Mouse (Mus musculus): ENCODE results near the gene Pcdh10. TPM values are rescaled to one million over a fixed set of nuclear protein-coding genes. Genes with fewer than 3 reads are reported as not detected.
A peak's percentile ranks its signal among the peaks of the same experiment; 100 is the strongest.

Pcdh10 gene
- polyA plus RNA-seq (2015; fragmentation: Nextera tagmentation; extraction: Ambion mirVana), result 0.16 and 0.20 TPM in 2 replicates

DNA sequence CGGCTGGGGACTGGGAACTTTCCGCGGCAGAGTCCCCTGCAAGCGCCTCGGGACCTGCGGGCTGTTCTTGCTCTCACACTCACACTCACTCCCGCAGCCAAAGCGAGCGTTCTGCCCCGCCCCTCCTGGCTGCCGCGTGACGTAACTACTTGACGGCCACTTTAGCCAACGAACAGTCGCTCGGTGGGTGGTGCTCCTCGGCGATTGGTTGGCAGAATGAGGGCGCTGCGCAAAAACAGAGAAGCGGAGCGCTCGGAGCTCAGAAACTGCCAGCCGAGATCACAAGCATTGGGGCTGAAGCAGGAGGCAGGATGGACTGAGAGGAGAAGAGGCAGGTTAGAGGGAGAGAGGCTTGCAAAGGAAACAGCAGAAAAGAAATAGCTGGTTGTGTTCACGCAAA, at the start of gene Pcdh10:
Gene Pcdh10 (plus strand): TSS at position 254 of the 400 bp plus-strand sequence.
- peak within 1 kb of the TSS; percentile 38 for H3K9ac ChIP-seq (ENCODE audit: low read length)
- peak within 1 kb of the TSS; percentile 96 for H3K4me2 ChIP-seq (ENCODE audit: low read depth, low read length)
- peaks cover 27% of the 10 kb centered on the region for H3K4me1 ChIP-seq (replicated peaks; ENCODE audit: control insufficient read depth, insufficient read depth, low read length)
- WGBS, result under 1% methylated on average over 26 of the region's 26 CpGs
- H3K27ac ChIP-seq (ENCODE audit: low read length), result no peak within 1 kb of the TSS
- H3K4me3 ChIP-seq (ENCODE audit: low read length), result peak within 1 kb of the TSS; percentile 61
- no peaks in the 10 kb centered on the region for H3K36me3 ChIP-seq (ENCODE audit: control insufficient read depth, insufficient read depth, low read length)
- ATAC-seq (ENCODE audit: low read depth), result peak; percentile 95
- H3K27me3 ChIP-seq (ENCODE audit: control insufficient read depth, insufficient read depth, low read depth, low read length), result peaks cover 39% of the 10 kb centered on the region
- no peaks in the 10 kb centered on the region for H3K9me3 ChIP-seq (ENCODE audit: control insufficient read depth, low read length)

GRCm38 (mm10) chr3:45355919-45356318, 22.3 kb upstream of the Pcdh10 start:
- ATAC-seq (ENCODE audit: low read depth), result no peak
- WGBS, result 84% methylated on average over 1 of the region's 1 CpGs
- no peak overlapping the region for H3K27ac ChIP-seq (ENCODE audit: low read length)
- no peak overlapping the region for H3K4me3 ChIP-seq (ENCODE audit: low read length)
- no peaks in the 10 kb centered on the region for H3K36me3 ChIP-seq (ENCODE audit: control insufficient read depth, insufficient read depth, low read length)
- no peaks in the 10 kb centered on the region for H3K9me3 ChIP-seq (ENCODE audit: control insufficient read depth, low read length)
- H3K4me2 ChIP-seq (ENCODE audit: low read depth, low read length), result no peak overlapping the region
- no peaks in the 10 kb centered on the region for H3K4me1 ChIP-seq (replicated peaks; ENCODE audit: control insufficient read depth, insufficient read depth, low read length)
- no peaks in the 10 kb centered on the region for H3K27me3 ChIP-seq (ENCODE audit: control insufficient read depth, insufficient read depth, low read depth, low read length)
- no peak overlapping the region for H3K9ac ChIP-seq (ENCODE audit: low read length)

DNA sequence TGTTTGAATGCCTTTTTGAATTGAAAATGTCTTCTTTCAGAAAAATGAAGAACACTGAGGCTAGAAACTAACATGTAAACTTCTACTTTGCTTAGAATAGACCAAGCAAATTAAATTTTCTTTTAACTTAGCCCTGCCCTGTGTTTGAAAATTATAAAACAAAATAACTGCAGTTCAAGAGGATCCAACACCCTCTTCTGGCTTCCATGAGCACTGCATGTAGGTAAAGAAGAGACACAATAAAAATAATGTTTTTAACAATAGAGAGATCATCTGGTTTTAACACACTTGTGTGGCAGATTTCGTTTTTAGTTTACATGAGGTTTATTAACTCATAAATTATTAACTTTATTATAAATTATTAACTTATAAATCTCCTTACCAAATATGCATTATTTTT, 9.2 kb upstream of the Pcdh10 start:
- WGBS, result 47% methylated on average over 1 of the region's 1 CpGs
- H3K4me3 ChIP-seq (ENCODE audit: low read length), result no peak overlapping the region
- H3K4me2 ChIP-seq (ENCODE audit: low read depth, low read length), result no peak overlapping the region
- no peaks in the 10 kb centered on the region for H3K36me3 ChIP-seq (ENCODE audit: control insufficient read depth, insufficient read depth, low read length)
- no peaks in the 10 kb centered on the region for H3K9me3 ChIP-seq (ENCODE audit: control insufficient read depth, low read length)
- H3K4me1 ChIP-seq (replicated peaks; ENCODE audit: control insufficient read depth, insufficient read depth, low read length), result no peaks in the 10 kb centered on the region
- no peak overlapping the region for H3K27ac ChIP-seq (ENCODE audit: low read length)
- no peak overlapping the region for H3K9ac ChIP-seq (ENCODE audit: low read length)
- H3K27me3 ChIP-seq (ENCODE audit: control insufficient read depth, insufficient read depth, low read depth, low read length), result no peaks in the 10 kb centered on the region
- no peak for ATAC-seq (ENCODE audit: low read depth)

- Histone ChIP-seq H3K27ac (ENCODE audit: low read length) (no peak overlapping the region), H3K9me3 (ENCODE audit: control insufficient read depth, low read length) (no peaks in the 10 kb centered on the region), H3K9ac (ENCODE audit: low read length) (0 out of 2 replicates have a peak overlapping the region, but pooled peaks have one; percentile 3), H3K4me3 (ENCODE audit: low read length) (peak overlapping the region; percentile 61), H3K36me3 (ENCODE audit: control insufficient read depth, insufficient read depth, low read length) (no peaks in the 10 kb centered on the region), H3K4me1 (replicated peaks; ENCODE audit: control insufficient read depth, insufficient read depth, low read length) (peaks cover 22% of the 10 kb centered on the region), H3K4me2 (ENCODE audit: low read depth, low read length) (peak overlapping the region; percentile 96), H3K27me3 (ENCODE audit: control insufficient read depth, insufficient read depth, low read depth, low read length) (peaks cover 25% of the 10 kb centered on the region)
- no peak for ATAC-seq (ENCODE audit: low read depth)
- WGBS, result under 1% methylated on average over 27 of the region's 27 CpGs
Measured at GRCm38 (mm10) chr3:45375761-45376500, 2.3 kb upstream of the Pcdh10 start.

GRCm38 (mm10) chr3:45376501-45377390, 1.5 kb upstream of the Pcdh10 start:
- H3K9ac ChIP-seq (ENCODE audit: low read length), result peak overlapping the region; percentile 38
- peaks cover 33% of the 10 kb centered on the region for H3K27me3 ChIP-seq (ENCODE audit: control insufficient read depth, insufficient read depth, low read depth, low read length)
- under 1% methylated on average over 59 of the region's 59 CpGs for WGBS
- ATAC-seq (ENCODE audit: low read depth), result 0 out of 2 replicates have a peak, but pooled peaks have one; percentile 21
- no peak overlapping the region for H3K27ac ChIP-seq (ENCODE audit: low read length)
- peaks cover 26% of the 10 kb centered on the region for H3K4me1 ChIP-seq (replicated peaks; ENCODE audit: control insufficient read depth, insufficient read depth, low read length)
- H3K4me2 ChIP-seq (ENCODE audit: low read depth, low read length), result peak overlapping the region; percentile 96
- no peaks in the 10 kb centered on the region for H3K36me3 ChIP-seq (ENCODE audit: control insufficient read depth, insufficient read depth, low read length)
- H3K9me3 ChIP-seq (ENCODE audit: control insufficient read depth, low read length), result no peaks in the 10 kb centered on the region
- H3K4me3 ChIP-seq (ENCODE audit: low read length), result peak overlapping the region; percentile 61

DNA sequence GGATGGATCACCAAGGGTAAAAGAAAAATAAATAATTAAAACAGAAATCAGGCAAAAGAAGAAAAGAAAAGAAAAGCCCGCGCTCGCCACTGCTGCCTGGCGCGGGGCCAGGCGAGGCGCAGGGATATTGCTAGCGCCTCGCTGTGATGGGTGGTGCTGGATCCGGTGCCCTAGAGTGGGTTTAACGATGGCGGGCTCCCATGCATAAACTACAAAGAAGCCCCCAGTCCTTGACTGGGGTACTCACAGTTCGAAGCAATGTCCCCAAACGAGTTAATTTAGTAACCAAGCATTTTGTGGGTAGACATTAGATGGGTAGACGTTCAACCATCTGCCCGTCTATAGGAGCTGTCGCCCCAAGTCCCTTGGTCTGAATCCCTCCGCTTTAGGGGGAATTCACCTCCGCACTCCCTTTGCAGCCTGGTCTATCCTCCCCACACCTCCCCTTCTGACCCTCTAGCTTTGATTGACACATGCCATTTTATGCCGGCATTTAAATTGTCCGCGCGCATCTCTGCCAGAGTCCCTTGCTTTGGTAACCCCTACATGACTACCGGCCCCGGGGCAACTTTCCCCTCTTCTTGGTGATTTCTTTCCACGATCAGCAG, 703 bp upstream of the Pcdh10 start:
- Histone ChIP-seq H3K4me2 (ENCODE audit: low read depth, low read length) (peak overlapping the region; percentile 96), H3K9me3 (ENCODE audit: control insufficient read depth, low read length) (no peaks in the 10 kb centered on the region), H3K4me3 (ENCODE audit: low read length) (peak overlapping the region; percentile 61), H3K4me1 (replicated peaks; ENCODE audit: control insufficient read depth, insufficient read depth, low read length) (peaks cover 27% of the 10 kb centered on the region), H3K27ac (ENCODE audit: low read length) (no peak overlapping the region), H3K36me3 (ENCODE audit: control insufficient read depth, insufficient read depth, low read length) (no peaks in the 10 kb centered on the region), H3K9ac (ENCODE audit: low read length) (peak overlapping the region; percentile 38; the same call in 1 of the 2 replicates), H3K27me3 (ENCODE audit: control insufficient read depth, insufficient read depth, low read depth, low read length) (peaks cover 37% of the 10 kb centered on the region)
- WGBS, result 0% methylated on average over 26 of the region's 26 CpGs
- ATAC-seq (ENCODE audit: low read depth), result 0 out of 2 replicates have a peak, but pooled peaks have one; percentile 16

- H3K27me3 ChIP-seq (ENCODE audit: control insufficient read depth, insufficient read depth, low read depth, low read length), result peaks cover 39% of the 10 kb centered on the region
- peak overlapping the region; percentile 96 for H3K4me2 ChIP-seq (ENCODE audit: low read depth, low read length)
- no peaks in the 10 kb centered on the region for H3K36me3 ChIP-seq (ENCODE audit: control insufficient read depth, insufficient read depth, low read length)
- H3K9ac ChIP-seq (ENCODE audit: low read length), result no peak overlapping the region
- H3K4me1 ChIP-seq (replicated peaks; ENCODE audit: control insufficient read depth, insufficient read depth, low read length), result peaks cover 27% of the 10 kb centered on the region
- H3K27ac ChIP-seq (ENCODE audit: low read length), result no peak overlapping the region
- H3K9me3 ChIP-seq (ENCODE audit: control insufficient read depth, low read length), result no peaks in the 10 kb centered on the region
- H3K4me3 ChIP-seq (ENCODE audit: low read length), result peak overlapping the region; percentile 61
- ATAC-seq (ENCODE audit: low read depth), result no peak
- WGBS, result under 1% methylated on average over 24 of the region's 29 CpGs
Measured at GRCm38 (mm10) chr3:45379541-45379971, 1.4 kb downstream of the Pcdh10 start.

DNA sequence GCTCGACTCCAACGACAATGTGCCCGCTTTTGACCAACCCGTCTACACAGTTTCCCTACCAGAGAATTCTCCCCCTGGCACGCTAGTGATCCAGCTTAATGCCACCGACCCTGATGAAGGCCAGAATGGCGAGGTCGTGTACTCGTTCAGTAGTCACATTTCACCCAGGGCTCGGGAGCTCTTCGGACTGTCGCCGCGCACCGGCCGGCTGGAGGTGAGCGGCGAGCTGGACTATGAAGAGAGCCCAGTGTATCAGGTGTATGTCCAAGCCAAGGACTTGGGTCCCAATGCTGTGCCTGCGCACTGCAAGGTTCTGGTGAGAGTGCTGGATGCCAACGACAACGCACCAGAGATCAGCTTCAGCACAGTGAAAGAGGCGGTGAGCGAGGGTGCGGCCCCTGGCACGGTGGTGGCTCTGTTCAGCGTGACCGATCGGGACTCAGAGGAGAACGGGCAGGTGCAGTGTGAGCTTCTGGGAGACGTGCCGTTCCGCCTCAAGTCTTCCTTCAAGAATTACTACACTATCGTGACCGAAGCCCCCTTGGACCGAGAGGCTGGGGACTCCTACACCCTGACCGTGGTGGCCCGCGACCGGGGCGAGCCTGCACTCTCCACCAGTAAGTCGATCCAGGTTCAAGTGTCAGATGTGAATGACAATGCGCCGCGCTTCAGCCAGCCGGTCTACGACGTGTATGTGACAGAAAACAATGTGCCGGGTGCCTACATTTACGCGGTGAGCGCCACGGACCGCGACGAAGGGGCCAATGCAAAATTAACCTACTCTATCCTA, 2.0 kb downstream of the Pcdh10 start:
- H3K4me2 ChIP-seq (ENCODE audit: low read depth, low read length), result peak overlapping the region; percentile 96
- no peak overlapping the region for H3K27ac ChIP-seq (ENCODE audit: low read length)
- H3K36me3 ChIP-seq (ENCODE audit: control insufficient read depth, insufficient read depth, low read length), result no peaks in the 10 kb centered on the region
- peaks cover 35% of the 10 kb centered on the region for H3K27me3 ChIP-seq (ENCODE audit: control insufficient read depth, insufficient read depth, low read depth, low read length)
- no peaks in the 10 kb centered on the region for H3K9me3 ChIP-seq (ENCODE audit: control insufficient read depth, low read length)
- no peak overlapping the region for H3K9ac ChIP-seq (ENCODE audit: low read length)
- H3K4me1 ChIP-seq (replicated peaks; ENCODE audit: control insufficient read depth, insufficient read depth, low read length), result peaks cover 27% of the 10 kb centered on the region
- no peak for ATAC-seq (ENCODE audit: low read depth)
- peak overlapping the region; percentile 61 for H3K4me3 ChIP-seq (ENCODE audit: low read length)
- under 1% methylated on average over 55 of the region's 55 CpGs for WGBS
